Mouse (Mus musculus): ENCODE results near the gene 4930519P11Rik.
A peak's percentile ranks its signal among the peaks of the same experiment; 100 is the strongest.

Gene 4930519P11Rik

GRCm38 (mm10) chr2:154632203-154632780 lies 19.1 kb upstream of the 4930519P11Rik start:
- DNase-seq (ENCODE audit: low read depth), result no peak

- no peak for DNase-seq (ENCODE audit: low read depth)
Measured at GRCm38 (mm10) chr2:154630531-154630930, 17.3 kb upstream of the 4930519P11Rik start.

GRCm38 (mm10) chr2:154624137-154624536 lies 10.9 kb upstream of the 4930519P11Rik start:
- DNase-seq (ENCODE audit: low read depth), result peak; percentile 54

GRCm38 (mm10) chr2:154621684-154622083 lies 8.4 kb upstream of the 4930519P11Rik start:
- no peak for DNase-seq (ENCODE audit: low read depth)

GRCm38 (mm10) chr2:154617061-154617460 lies 3.8 kb upstream of the 4930519P11Rik start:
- DNase-seq (ENCODE audit: low read depth), result no peak

GRCm38 (mm10) chr2:154615674-154616073 lies 2.4 kb upstream of the 4930519P11Rik start:
- DNase-seq (ENCODE audit: low read depth), result peak; percentile 96

GRCm38 (mm10) chr2:154614841-154615576 lies 1.8 kb upstream of the 4930519P11Rik start:
- peak; percentile 47 for DNase-seq (ENCODE audit: low read depth)

- peak; percentile 24 for DNase-seq (ENCODE audit: low read depth)
Measured at GRCm38 (mm10) chr2:154609050-154609767, 4.0 kb downstream of the 4930519P11Rik start.

GRCm38 (mm10) chr2:154606965-154607364 lies 6.3 kb downstream of the 4930519P11Rik start:
- no peak for DNase-seq (ENCODE audit: low read depth)

GRCm38 (mm10) chr2:154604156-154604555 lies 9.1 kb downstream of the 4930519P11Rik start:
- DNase-seq (ENCODE audit: low read depth), result no peak

GRCm38 (mm10) chr2:154603638-154604153 lies 9.5 kb downstream of the 4930519P11Rik start, which contains the start of gene Pxmp4:
TSS of gene Pxmp4 (minus strand) at chr2:154603708.
- peak; percentile 100 for DNase-seq (ENCODE audit: low read depth)

GRCm38 (mm10) chr2:154603007-154603637 lies 10.1 kb downstream of the 4930519P11Rik start:
- DNase-seq (ENCODE audit: low read depth), result no peak

- no peak for DNase-seq (ENCODE audit: low read depth)
Measured at GRCm38 (mm10) chr2:154601324-154601723, 11.9 kb downstream of the 4930519P11Rik start.

- DNase-seq (ENCODE audit: low read depth), result no peak
Measured at GRCm38 (mm10) chr2:154600586-154600985, 12.7 kb downstream of the 4930519P11Rik start.

GRCm38 (mm10) chr2:154597399-154597798 lies 15.8 kb downstream of the 4930519P11Rik start:
- DNase-seq (ENCODE audit: low read depth), result no peak

GRCm38 (mm10) chr2:154595775-154596174 lies 17.5 kb downstream of the 4930519P11Rik start:
- DNase-seq (ENCODE audit: low read depth), result no peak

- DNase-seq (ENCODE audit: low read depth), result peak; percentile 62
Measured at GRCm38 (mm10) chr2:154593025-154593424, 20.2 kb downstream of the 4930519P11Rik start.

- no peak for DNase-seq (ENCODE audit: low read depth)
Measured at GRCm38 (mm10) chr2:154591239-154591638, 22.0 kb downstream of the 4930519P11Rik start.

GRCm38 (mm10) chr2:154589051-154589450 lies 24.2 kb downstream of the 4930519P11Rik start:
- DNase-seq (ENCODE audit: low read depth), result no peak

- DNase-seq (ENCODE audit: low read depth), result peak; percentile 75
Measured at GRCm38 (mm10) chr2:154586405-154586804, 26.8 kb downstream of the 4930519P11Rik start.

GRCm38 (mm10) chr2:154584931-154585601 lies 28.2 kb downstream of the 4930519P11Rik start:
- no peak for DNase-seq (ENCODE audit: low read depth)
